Mouse (Mus musculus) kidney, adult 10 weeks (tissue): ENCODE data around the gene Rnf213. TPM values are rescaled to one million over a fixed set of nuclear protein-coding genes. Genes with fewer than 3 reads are reported as not detected.

Experiments used
- polyA plus RNA-seq: library from polyadenylated mRNA; stranded (reverse); fragments of 350-450 nt; fragmentation: Illumina TruSeq; extraction: RNeasy Lipid Tissue Mini Kit (QIAGEN cat#74804); gene quantifications from one replicate; pipeline ENCODE4 v1.2.3, GENCODE M21; 2014; ENCODE audit warnings: low read depth, low replicate concordance

The Rnf213 gene
- 18.4 TPM for polyA plus RNA-seq

GRCm38 (mm10) chr11:119392800-119393482 lies at the start of gene Rnf213:
TSS of gene Rnf213 (plus strand) at chr11:119393100.

GRCm38 (mm10) chr11:119355443-119356385 lies 37.2 kb upstream of the Rnf213 start, which contains the start of the genes Sgsh and Slc26a11:
TSS of gene Sgsh (minus strand) at chr11:119355536.
TSS of gene Slc26a11 (plus strand) at chr11:119355557.

GRCm38 (mm10) chr11:119490861-119491689 lies 98.2 kb downstream of the Rnf213 start, which contains the start of gene Endov:
TSS of gene Endov (plus strand) at chr11:119491347.

Other genes with a start within 250 kb of the Rnf213 start
- 6.4 TPM for gene Tbc1d16, start 164.6 kb upstream of the Rnf213 start, polyA plus RNA-seq
- gene Ccdc40, start 164.5 kb upstream of the Rnf213 start, polyA plus RNA-seq, result not detected
- gene Gaa, start 125.2 kb upstream of the Rnf213 start, polyA plus RNA-seq, result 0.24 TPM
- gene Eif4a3, start 93.0 kb upstream of the Rnf213 start, polyA plus RNA-seq, result 49.1 TPM
- not detected for gene Card14, start 85.3 kb upstream of the Rnf213 start, polyA plus RNA-seq
- 1.5 TPM for gene Sgsh, start 37.6 kb upstream of the Rnf213 start, polyA plus RNA-seq
- gene Slc26a11, start 37.5 kb upstream of the Rnf213 start, polyA plus RNA-seq, result 2.0 TPM
- 0.28 TPM for gene Endov, start 98.2 kb downstream of the Rnf213 start, polyA plus RNA-seq
- not detected for gene Nptx1, start 154.7 kb downstream of the Rnf213 start, polyA plus RNA-seq
- 1.4 TPM for gene Rptor, start 209.8 kb downstream of the Rnf213 start, polyA plus RNA-seq